Mouse (Mus musculus) kidney, adult 2 months (tissue): ENCODE measurements around the gene Ckap2.

Source experiments
- CTCF ChIP-seq: fragments of 200-500 bp; conservative IDR thresholded peaks from 2 replicates; pipeline ENCODE4 v1.5.1; 2011; ENCODE audit warnings: low read depth, mild to moderate bottlenecking, control low read depth, low read length, moderate library complexity, mixed read lengths; ENCODE audit not compliant: insufficient read depth, insufficient read length
- POLR2A ChIP-seq: fragments of 200-500 bp; IDR thresholded peaks from one replicate; pipeline ENCODE4 v1.6.1; 2011; ENCODE audit warnings: low read depth, low read length, control low read depth

DNA sequence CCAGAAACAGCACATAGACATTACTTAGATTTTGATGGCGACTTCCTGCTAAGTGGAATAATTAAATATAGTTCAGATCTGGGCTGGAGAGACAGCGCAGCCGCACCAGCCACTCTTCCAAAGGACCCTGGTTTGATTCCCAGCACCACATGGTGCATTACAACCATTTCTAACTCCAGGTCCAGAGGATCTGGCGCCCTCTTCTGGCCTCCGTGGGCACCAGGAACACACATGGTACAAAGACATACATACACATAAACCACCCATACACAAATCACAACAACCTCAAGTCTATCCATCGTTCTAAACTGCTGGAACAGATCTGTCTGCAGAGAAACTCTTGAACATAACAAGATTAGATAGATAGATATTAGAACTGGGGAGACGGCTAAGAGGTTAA, 9.7 kb downstream of the Ckap2 start:
- TF ChIP-seq CTCF (no peak), POLR2A (no peak)
